Mouse (Mus musculus) thymus, postnatal 0 days (tissue): ENCODE results near the gene Ifnz. TPM values are rescaled to one million over a fixed set of nuclear protein-coding genes. Genes with fewer than 3 reads are reported as not detected.
"Not testable (repeated sequence)": the region's sequence is repeated elsewhere in the genome, so short reads cannot be mapped to it uniquely, and the experiment has no call there.

ENCODE experiments used
- DNase-seq: peaks from one replicate; pipeline ENCODE4 v3.0.0-alpha.2; 2015; ENCODE audit warnings: low spot score
- polyA plus RNA-seq: library from polyadenylated mRNA; unstranded; fragments of >200 nt; fragmentation: Nextera tagmentation; extraction: Ambion mirVana; gene quantifications from 2 replicates; pipeline ENCODE4 v1.2.1, GENCODE M21; 2015

The Ifnz gene
- polyA plus RNA-seq, 1 experiment from 2014 or later, result 0.23 TPM

- DNase-seq, result not testable (repeated sequence)
Observed at GRCm38 (mm10) chr4:88785409-88785808, 3.5 kb downstream of the Ifnz start, which contains the start of gene Gm13276. TSS of gene Gm13276 (plus strand) at chr4:88785709.

GRCm38 (mm10) chr4:88788402-88788801 is 6.5 kb downstream of the Ifnz start, which contains the start of gene Gm13277:
TSS of gene Gm13277 (plus strand) at chr4:88788632.
- not testable (repeated sequence) for DNase-seq

GRCm38 (mm10) chr4:88791250-88791649 is 9.3 kb downstream of the Ifnz start, which contains the start of gene Gm13278:
TSS of gene Gm13278 (plus strand) at chr4:88791550.
- not testable (repeated sequence) for DNase-seq

- DNase-seq, result not testable (repeated sequence)
Observed at GRCm38 (mm10) chr4:88793936-88794675, 12.2 kb downstream of the Ifnz start, which contains the start of gene Gm13275. TSS of gene Gm13275 (plus strand) at chr4:88794487.

- not testable (repeated sequence) for DNase-seq
Observed at GRCm38 (mm10) chr4:88797097-88797496, 15.2 kb downstream of the Ifnz start, which contains the start of gene Gm13279. TSS of gene Gm13279 (plus strand) at chr4:88797397.

- DNase-seq, result not testable (repeated sequence)
Observed at GRCm38 (mm10) chr4:88799365-88799764, 17.4 kb downstream of the Ifnz start, which contains the start of gene Gm13285. TSS of gene Gm13285 (plus strand) at chr4:88799665.

- not testable (repeated sequence) for DNase-seq
Observed at GRCm38 (mm10) chr4:88802954-88803353, 21.0 kb downstream of the Ifnz start, which contains the start of gene Gm13287. TSS of gene Gm13287 (plus strand) at chr4:88803254.

- not testable (repeated sequence) for DNase-seq
Observed at GRCm38 (mm10) chr4:88805231-88805630, 23.3 kb downstream of the Ifnz start, which contains the start of gene Gm13288. TSS of gene Gm13288 (plus strand) at chr4:88805531.

- not testable (repeated sequence) for DNase-seq
Observed at GRCm38 (mm10) chr4:88805761-88806160, 23.8 kb downstream of the Ifnz start.

- no peak for DNase-seq
Observed at GRCm38 (mm10) chr4:88815928-88816327, 34.0 kb downstream of the Ifnz start, which contains the start of gene Ifna7. TSS of gene Ifna7 (plus strand) at chr4:88816228.

GRCm38 (mm10) chr4:88819659-88820058 is 37.7 kb downstream of the Ifnz start, which contains the start of gene Ifna11:
TSS of gene Ifna11 (plus strand) at chr4:88819959.
- no peak for DNase-seq

- DNase-seq, result peak; percentile 29
Observed at GRCm38 (mm10) chr4:88822995-88823394, 41.1 kb downstream of the Ifnz start.

- DNase-seq, result not testable (repeated sequence)
Observed at GRCm38 (mm10) chr4:88827116-88827515, 45.2 kb downstream of the Ifnz start, which contains the start of gene Ifna6. TSS of gene Ifna6 (plus strand) at chr4:88827416.

GRCm38 (mm10) chr4:88830523-88830922 is 48.6 kb downstream of the Ifnz start:
- DNase-seq, result peak; percentile 45

Other genes with a start within 250 kb of the Ifnz start
- not detected in 2 replicates for gene Ifna15, start 223.9 kb upstream of the Ifnz start, polyA plus RNA-seq
- not detected in 2 replicates for gene Ifna14, start 210.3 kb upstream of the Ifnz start, polyA plus RNA-seq
- gene Ifna9, start 189.7 kb upstream of the Ifnz start, polyA plus RNA-seq, result 0.24 TPM in 1 of 2 replicates, not detected in the other
- gene Ifna12, start 178.8 kb upstream of the Ifnz start, polyA plus RNA-seq, result not detected in 2 replicates
- not detected in 2 replicates for gene C87499, start 147.7 kb upstream of the Ifnz start, polyA plus RNA-seq
- not detected in 2 replicates for gene Ifna13, start 137.7 kb upstream of the Ifnz start, polyA plus RNA-seq
- gene Ifna16, start 105.2 kb upstream of the Ifnz start, polyA plus RNA-seq, result not detected in 2 replicates
- gene Ifna2, start 98.2 kb upstream of the Ifnz start, polyA plus RNA-seq, result not detected in 2 replicates
- gene Ifnab, start 90.8 kb upstream of the Ifnz start, polyA plus RNA-seq, result not detected in 2 replicates
- 0.63 and 0.85 TPM in 2 replicates for gene Gm26566, start 60.3 kb upstream of the Ifnz start, polyA plus RNA-seq
- 55.8 and 59.5 TPM in 2 replicates for gene Klhl9, start 59.7 kb upstream of the Ifnz start, polyA plus RNA-seq
- gene Gm13271, start 27.3 kb upstream of the Ifnz start, polyA plus RNA-seq, result not detected in 2 replicates
- 0.33 and 0.37 TPM in 2 replicates for gene Gm13283, start 22.0 kb upstream of the Ifnz start, polyA plus RNA-seq
- gene Gm13290, start 8.3 kb upstream of the Ifnz start, polyA plus RNA-seq, result 0.18 and 0.36 TPM in 2 replicates
- gene Gm13289, start 5.2 kb upstream of the Ifnz start, polyA plus RNA-seq, result not detected in 2 replicates
- not detected in 2 replicates for gene Gm13272, start 2.3 kb upstream of the Ifnz start, polyA plus RNA-seq
- gene Gm13276, start 3.6 kb downstream of the Ifnz start, polyA plus RNA-seq, result not detected in 2 replicates
- gene Gm13277, start 6.5 kb downstream of the Ifnz start, polyA plus RNA-seq, result not detected in 2 replicates
- gene Gm13278, start 9.4 kb downstream of the Ifnz start, polyA plus RNA-seq, result not detected in 2 replicates
- gene Gm13275, start 12.4 kb downstream of the Ifnz start, polyA plus RNA-seq, result not detected in 2 replicates
- not detected in 2 replicates for gene Gm13279, start 15.3 kb downstream of the Ifnz start, polyA plus RNA-seq
- 0.64 and 1.4 TPM in 2 replicates for gene Gm13285, start 17.5 kb downstream of the Ifnz start, polyA plus RNA-seq
- not detected in 2 replicates for gene Gm13287, start 21.1 kb downstream of the Ifnz start, polyA plus RNA-seq
- not detected in 2 replicates for gene Gm13288, start 23.4 kb downstream of the Ifnz start, polyA plus RNA-seq
- not detected in 2 replicates for gene Ifna7, start 34.1 kb downstream of the Ifnz start, polyA plus RNA-seq
- gene Ifna11, start 37.8 kb downstream of the Ifnz start, polyA plus RNA-seq, result not detected in 2 replicates
- not detected in 2 replicates for gene Ifna6, start 45.3 kb downstream of the Ifnz start, polyA plus RNA-seq
- gene Ifna5, start 53.4 kb downstream of the Ifnz start, polyA plus RNA-seq, result not detected in 2 replicates
- not detected in 2 replicates for gene Ifna4, start 59.7 kb downstream of the Ifnz start, polyA plus RNA-seq
- gene Ifna1, start 68.0 kb downstream of the Ifnz start, polyA plus RNA-seq, result not detected in 2 replicates
- gene Ifne, start 98.1 kb downstream of the Ifnz start, polyA plus RNA-seq, result not detected in 2 replicates